Mouse (Mus musculus) heart, adult 2 months (tissue): ENCODE measurements around the gene Mybpc1.

Source experiments
- CTCF ChIP-seq: fragments of 200-600 bp; IDR thresholded peaks from 2 replicates; pipeline ENCODE4 v1.8.1; 2022; ENCODE audit warnings: antibody characterized with exemption, mild to moderate bottlenecking, moderate library complexity
- POLR2A ChIP-seq: fragments of 200-500 bp; IDR thresholded peaks from 2 replicates; pipeline ENCODE4 v1.6.1; 2011; ENCODE audit warnings: mild to moderate bottlenecking, low read depth, low read length, control low read depth; ENCODE audit not compliant: insufficient read depth

GRCm38 (mm10) chr10:88523212-88523611 lies 81.7 kb downstream of the Mybpc1 start:
- TF ChIP-seq CTCF (no peak), POLR2A (no peak)
